Comparison of ENCODE assay signal across 17 mouse cellular contexts in the genomic region with DNA sequence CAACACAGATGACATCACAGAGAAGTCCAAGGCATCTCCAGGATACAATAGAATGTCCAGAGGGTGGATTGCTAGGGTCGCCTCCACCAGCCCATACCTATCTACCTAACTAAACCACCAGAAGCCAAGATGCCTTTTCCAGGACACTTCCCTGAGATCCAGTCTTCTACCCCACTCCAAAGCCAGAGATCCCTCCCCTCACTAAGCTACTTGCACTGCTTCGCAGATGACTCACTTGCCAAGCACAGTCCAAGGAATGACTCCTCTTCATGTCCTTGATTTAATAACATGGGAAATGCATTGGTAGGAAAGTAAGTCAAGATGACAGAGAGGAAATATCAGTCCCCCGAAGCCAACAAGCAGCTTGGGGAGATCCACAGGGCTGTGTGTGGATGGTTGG.
"Had no signal": no experiment of that assay in that cellular context is flagged by ENCODE, and none has a peak within 500 bp of the region (broad histone marks: within the 10 kb centered on the region; RNA-seq: fewer than 3 reads in every experiment).

No protein-coding gene starts in this region.

- ATAC-seq: hindbrain, embryonic 16.5 days; inflammation-experienced regulatory T-cells, adult 6 months; intestine, embryonic 15.5 days; intestine, postnatal 0 days had no signal

- DNase-seq: gastrocnemius, adult 2 months; gastrocnemius, postnatal 10 days; gastrocnemius, postnatal 25 days; heart, adult 18-20 months; heart, postnatal 10 days; heart, postnatal 4 days; kidney, adult 18-20 months; kidney, adult 8-10 months; kidney, postnatal 10 days; kidney, postnatal 25 days; kidney, postnatal 4 days; liver; liver, embryonic 13.5 days had no signal
